Mouse (Mus musculus): Measurements from ENCODE around the gene Reln.

DNA sequence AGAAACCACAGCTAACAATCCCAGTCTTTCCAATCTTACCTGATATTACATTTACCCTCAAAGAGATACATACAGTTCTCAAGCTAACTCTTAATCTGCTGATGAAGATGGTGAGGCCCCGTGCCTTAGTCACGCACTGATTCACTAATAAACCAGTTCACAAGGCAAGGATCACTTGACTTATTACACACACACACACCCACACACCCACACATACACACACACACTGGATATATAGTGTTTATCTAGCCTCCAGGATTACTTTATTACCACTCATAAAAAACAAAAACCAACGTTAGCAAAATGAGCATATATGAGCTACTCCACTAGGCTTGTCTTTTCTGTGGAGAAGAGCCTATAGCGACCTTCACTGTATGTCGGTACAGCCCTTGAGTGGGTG, 408.4 kb downstream of the Reln start:
- TF ChIP-seq POLR2A (IDR thresholded peaks at IDR 0.05; ENCODE audit: insufficient read depth, low read depth, low read length) (no peak), CTCF (IDR thresholded peaks at IDR 0.05; ENCODE audit: insufficient read depth, low read depth, low read length) (no peak)
